Mouse (Mus musculus): ENCODE measurements around the gene Dstyk. TPM values are rescaled to one million over a fixed set of nuclear protein-coding genes. Genes with fewer than 3 reads are reported as not detected.

The Dstyk gene
- polyA plus RNA-seq, 1 experiment: 6.9 TPM

DNA sequence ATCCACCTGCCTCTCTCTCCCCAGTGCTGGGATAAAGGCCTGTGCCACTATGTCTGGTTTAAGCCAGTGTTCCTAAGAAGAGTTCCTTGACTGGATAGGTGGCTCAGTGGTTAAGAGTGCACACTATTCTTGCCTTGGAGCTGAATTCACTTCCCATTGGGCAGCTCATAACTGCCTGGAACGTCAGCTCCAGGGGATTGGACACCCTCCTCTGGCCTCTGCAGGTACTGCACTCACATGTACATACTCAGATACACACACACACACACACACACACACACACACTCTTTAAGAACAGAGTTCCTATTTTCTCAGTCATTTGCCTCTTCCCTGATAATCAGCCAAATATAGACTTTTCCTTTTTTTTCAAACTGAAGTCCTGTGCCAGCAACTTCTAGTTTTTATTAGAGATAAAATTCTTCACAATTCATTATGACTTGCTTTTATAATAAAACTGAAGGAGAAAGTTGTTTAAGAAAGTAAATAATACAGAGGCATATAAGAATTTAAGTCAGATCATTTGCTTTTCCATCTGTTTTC is 23.6 kb downstream of the Dstyk start:
- Histone ChIP-seq H3ac (ENCODE audit: control insufficient read depth, insufficient read length) (no peak overlapping the region), H3K27me3 (ENCODE audit: control insufficient read depth, insufficient read depth, insufficient read length) (no peaks in the 10 kb centered on the region), H3K79me2 (ENCODE audit: control insufficient read depth, insufficient read depth) (no peaks in the 10 kb centered on the region), H3K4me3 (no peak overlapping the region), H3K36me3 (ENCODE audit: control insufficient read depth, insufficient read depth) (peaks cover 35% of the 10 kb centered on the region), H3K4me2 (ENCODE audit: low read depth) (no peak overlapping the region)
- TF ChIP-seq MYOD1 (IDR thresholded peaks at IDR 0.05; ENCODE audit: control insufficient read depth in 1 of 3, insufficient read length in 2 of 3, low read depth in 2 of 3): no peak
- TF ChIP-seq E2F4 (IDR thresholded peaks at IDR 0.05; ENCODE audit: insufficient read depth): no peak
- TF ChIP-seq SRF (IDR thresholded peaks at IDR 0.05; ENCODE audit: control insufficient read depth, insufficient read length, low read depth): no peak
- no peak for TF ChIP-seq TCF3 (IDR thresholded peaks at IDR 0.05; ENCODE audit: insufficient read length, low read depth)
- TF ChIP-seq POLR2A (IDR thresholded peaks at IDR 0.05; ENCODE audit: insufficient read length, low read depth): no peak
- TF ChIP-seq CEBPB (IDR thresholded peaks at IDR 0.05; ENCODE audit: insufficient read depth, poor library complexity, severe bottlenecking): no peak
- no peak for TF ChIP-seq USF1 (IDR thresholded peaks at IDR 0.05; ENCODE audit: low read depth)
- no peak for TF ChIP-seq MYOG (IDR thresholded peaks at IDR 0.05; ENCODE audit: control insufficient read depth in 1 of 3, insufficient read depth in 1 of 3, insufficient read length in 2 of 3, low read depth in 2 of 3)
- no peak for TF ChIP-seq TCF12 (IDR thresholded peaks at IDR 0.05; ENCODE audit: insufficient read depth, poor library complexity, severe bottlenecking)
- no peak for TF ChIP-seq POLR2AphosphoS2 (IDR thresholded peaks at IDR 0.05; ENCODE audit: insufficient read length, low read depth)
- TF ChIP-seq MAX (IDR thresholded peaks at IDR 0.05; ENCODE audit: low read depth): no peak
- TF ChIP-seq REST (IDR thresholded peaks at IDR 0.05; ENCODE audit: insufficient read depth, insufficient read length): no peak

DNA sequence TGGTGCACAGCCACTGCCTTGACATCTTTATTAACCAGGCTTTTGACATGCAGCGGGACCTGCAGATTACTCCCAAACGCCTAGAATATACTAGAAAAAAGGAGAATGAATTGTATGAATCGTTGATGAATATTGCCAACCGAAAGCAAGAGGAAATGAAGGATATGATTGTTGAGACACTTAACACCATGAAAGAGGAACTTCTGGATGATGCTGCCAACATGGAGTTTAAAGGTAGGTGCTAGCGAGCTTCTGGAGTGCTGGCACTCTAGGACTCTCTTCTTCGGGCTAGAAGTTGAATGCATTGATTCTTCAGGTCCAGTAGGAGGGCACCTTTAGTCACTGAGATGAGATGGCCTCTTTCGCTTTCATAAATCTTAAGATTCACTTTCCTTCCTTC is 32.4 kb downstream of the Dstyk start:
- Histone ChIP-seq H3K4me2 (ENCODE audit: low read depth) (no peak overlapping the region), H3K36me3 (ENCODE audit: control insufficient read depth, insufficient read depth) (peaks cover 49% of the 10 kb centered on the region), H3K27me3 (ENCODE audit: control insufficient read depth, insufficient read depth, insufficient read length) (no peaks in the 10 kb centered on the region), H3K79me2 (ENCODE audit: control insufficient read depth, insufficient read depth) (no peaks in the 10 kb centered on the region), H3ac (ENCODE audit: control insufficient read depth, insufficient read length) (no peak overlapping the region), H3K4me3 (no peak overlapping the region)
- no peak for TF ChIP-seq POLR2A (IDR thresholded peaks at IDR 0.05; ENCODE audit: insufficient read length, low read depth)
- no peak for TF ChIP-seq POLR2AphosphoS2 (IDR thresholded peaks at IDR 0.05; ENCODE audit: insufficient read length, low read depth)
- TF ChIP-seq TCF12 (IDR thresholded peaks at IDR 0.05; ENCODE audit: insufficient read depth, poor library complexity, severe bottlenecking): no peak
- no peak for TF ChIP-seq SRF (IDR thresholded peaks at IDR 0.05; ENCODE audit: control insufficient read depth, insufficient read length, low read depth)
- no peak for TF ChIP-seq REST (IDR thresholded peaks at IDR 0.05; ENCODE audit: insufficient read depth, insufficient read length)
- TF ChIP-seq TCF3 (IDR thresholded peaks at IDR 0.05; ENCODE audit: insufficient read length, low read depth): no peak
- TF ChIP-seq CEBPB (IDR thresholded peaks at IDR 0.05; ENCODE audit: insufficient read depth, poor library complexity, severe bottlenecking): no peak
- no peak for TF ChIP-seq MAX (IDR thresholded peaks at IDR 0.05; ENCODE audit: low read depth)
- TF ChIP-seq MYOD1 (IDR thresholded peaks at IDR 0.05; ENCODE audit: control insufficient read depth in 1 of 3, insufficient read length in 2 of 3, low read depth in 2 of 3): no peak
- TF ChIP-seq MYOG (IDR thresholded peaks at IDR 0.05; ENCODE audit: control insufficient read depth in 1 of 3, insufficient read depth in 1 of 3, insufficient read length in 2 of 3, low read depth in 2 of 3): no peak
- no peak for TF ChIP-seq USF1 (IDR thresholded peaks at IDR 0.05; ENCODE audit: low read depth)
- TF ChIP-seq E2F4 (IDR thresholded peaks at IDR 0.05; ENCODE audit: insufficient read depth): no peak

DNA sequence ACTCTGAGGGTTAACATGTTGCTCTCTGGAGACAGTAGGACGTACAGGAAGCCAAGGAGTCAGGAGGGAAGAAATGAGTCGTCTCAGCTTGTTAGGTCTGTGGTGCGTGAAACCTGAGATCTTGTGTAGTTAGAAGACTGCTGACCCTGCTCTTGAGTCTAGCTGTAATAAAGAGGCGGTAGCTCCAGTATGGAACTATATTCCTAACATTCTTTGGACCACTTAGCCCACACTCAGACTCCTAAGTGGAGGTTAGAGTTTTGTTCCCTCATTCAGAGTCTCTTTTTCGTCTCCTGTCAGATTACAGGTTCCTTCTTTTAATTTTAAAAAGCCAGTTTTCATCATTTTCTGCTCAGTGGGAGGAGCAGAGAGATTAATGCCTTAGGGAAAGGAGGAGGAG is 47.3 kb downstream of the Dstyk start:
- Histone ChIP-seq H3K79me2 (ENCODE audit: control insufficient read depth, insufficient read depth) (no peaks in the 10 kb centered on the region), H3K36me3 (ENCODE audit: control insufficient read depth, insufficient read depth) (peaks cover 24% of the 10 kb centered on the region), H3K27me3 (ENCODE audit: control insufficient read depth, insufficient read depth, insufficient read length) (no peaks in the 10 kb centered on the region), H3K4me2 (ENCODE audit: low read depth) (no peak overlapping the region), H3ac (ENCODE audit: control insufficient read depth, insufficient read length) (no peak overlapping the region), H3K4me3 (no peak overlapping the region)
- TF ChIP-seq TCF12 (IDR thresholded peaks at IDR 0.05; ENCODE audit: insufficient read depth, poor library complexity, severe bottlenecking): no peak
- no peak for TF ChIP-seq E2F4 (IDR thresholded peaks at IDR 0.05; ENCODE audit: insufficient read depth)
- TF ChIP-seq POLR2A (IDR thresholded peaks at IDR 0.05; ENCODE audit: insufficient read length, low read depth): no peak
- no peak for TF ChIP-seq USF1 (IDR thresholded peaks at IDR 0.05; ENCODE audit: low read depth)
- TF ChIP-seq TCF3 (IDR thresholded peaks at IDR 0.05; ENCODE audit: insufficient read length, low read depth): no peak
- no peak for TF ChIP-seq CEBPB (IDR thresholded peaks at IDR 0.05; ENCODE audit: insufficient read depth, poor library complexity, severe bottlenecking)
- TF ChIP-seq MYOD1 (IDR thresholded peaks at IDR 0.05; ENCODE audit: control insufficient read depth in 1 of 3, insufficient read length in 2 of 3, low read depth in 2 of 3): no peak
- no peak for TF ChIP-seq MAX (IDR thresholded peaks at IDR 0.05; ENCODE audit: low read depth)
- no peak for TF ChIP-seq SRF (IDR thresholded peaks at IDR 0.05; ENCODE audit: control insufficient read depth, insufficient read length, low read depth)

DNA sequence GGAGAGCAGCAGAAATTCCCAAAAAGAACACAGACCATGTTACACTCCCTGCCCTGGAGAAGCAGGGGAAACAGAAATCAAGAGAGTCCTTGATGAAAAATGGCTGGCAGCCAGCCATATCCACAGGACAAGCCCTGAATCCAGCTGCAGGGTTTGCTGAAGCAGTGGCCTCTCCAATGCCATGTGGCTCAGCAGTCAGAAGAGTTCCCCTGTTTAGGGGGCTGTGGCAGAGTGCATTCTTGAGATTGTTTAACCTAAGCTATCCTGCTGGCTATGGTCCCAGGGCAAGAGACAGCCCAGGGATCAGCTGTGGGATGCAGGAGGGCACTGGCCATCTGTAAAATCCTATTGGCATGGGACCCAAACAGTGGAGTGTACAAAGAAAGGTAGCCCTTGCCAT is 51.6 kb downstream of the Dstyk start:
- Histone ChIP-seq H3K4me3 (no peak overlapping the region), H3K4me2 (ENCODE audit: low read depth) (no peak overlapping the region), H3K36me3 (ENCODE audit: control insufficient read depth, insufficient read depth) (peaks cover 15% of the 10 kb centered on the region), H3ac (ENCODE audit: control insufficient read depth, insufficient read length) (no peak overlapping the region), H3K79me2 (ENCODE audit: control insufficient read depth, insufficient read depth) (no peaks in the 10 kb centered on the region), H3K27me3 (ENCODE audit: control insufficient read depth, insufficient read depth, insufficient read length) (no peaks in the 10 kb centered on the region)
- TF ChIP-seq MYOD1 (IDR thresholded peaks at IDR 0.05; ENCODE audit: control insufficient read depth in 1 of 3, insufficient read length in 2 of 3, low read depth in 2 of 3): no peak
- TF ChIP-seq POLR2A (IDR thresholded peaks at IDR 0.05; ENCODE audit: insufficient read length, low read depth): no peak
- TF ChIP-seq E2F4 (IDR thresholded peaks at IDR 0.05; ENCODE audit: insufficient read depth): no peak
- no peak for TF ChIP-seq TCF3 (IDR thresholded peaks at IDR 0.05; ENCODE audit: insufficient read length, low read depth)
- TF ChIP-seq TCF12 (IDR thresholded peaks at IDR 0.05; ENCODE audit: insufficient read depth, poor library complexity, severe bottlenecking): no peak
- no peak for TF ChIP-seq USF1 (IDR thresholded peaks at IDR 0.05; ENCODE audit: low read depth)
- no peak for TF ChIP-seq POLR2AphosphoS2 (IDR thresholded peaks at IDR 0.05; ENCODE audit: insufficient read length, low read depth)
- no peak for TF ChIP-seq CEBPB (IDR thresholded peaks at IDR 0.05; ENCODE audit: insufficient read depth, poor library complexity, severe bottlenecking)

Data from myocyte (in vitro differentiated cells).